Mouse (Mus musculus) heart, postnatal 4 days (tissue): Measurements from ENCODE around the gene Dph1. TPM values are rescaled to one million over a fixed set of nuclear protein-coding genes. Genes with fewer than 3 reads are reported as not detected.

Source experiments
- DNase-seq: peaks from one replicate; pipeline ENCODE4 v3.0.0; 2021
- total RNA-seq, 2 experiments: library from RNA; stranded (reverse); gene quantifications; 2 replicates each; pipeline ENCODE4 v1.2.3; 2021

The Dph1 gene
- total RNA-seq, 2 experiments from 2014 or later, result 15.0 to 17.4 TPM

GRCm38 (mm10) chr11:75157037-75157436, 34.0 kb downstream of the Dph1 start:
- DNase-seq, result peak; percentile 35

- DNase-seq, result no peak
Measured at GRCm38 (mm10) chr11:75156416-75156815, 34.6 kb downstream of the Dph1 start.

GRCm38 (mm10) chr11:75155985-75156384, 35.1 kb downstream of the Dph1 start:
- DNase-seq, result peak; percentile 9

GRCm38 (mm10) chr11:75154053-75154585, 36.9 kb downstream of the Dph1 start:
- DNase-seq, result peak; percentile 11

GRCm38 (mm10) chr11:75152603-75153557, 38.2 kb downstream of the Dph1 start:
- peak; percentile 69 for DNase-seq

- no peak for DNase-seq
Measured at GRCm38 (mm10) chr11:75150346-75150745, 40.7 kb downstream of the Dph1 start.

GRCm38 (mm10) chr11:75148332-75149035, 42.6 kb downstream of the Dph1 start:
- peak; percentile 42 for DNase-seq

GRCm38 (mm10) chr11:75147846-75148168, 43.2 kb downstream of the Dph1 start:
- peak; percentile 67 for DNase-seq

GRCm38 (mm10) chr11:75147106-75147845, 43.8 kb downstream of the Dph1 start:
- DNase-seq, result peak; percentile 54

- no peak for DNase-seq
Measured at GRCm38 (mm10) chr11:75145841-75146240, 45.2 kb downstream of the Dph1 start.

GRCm38 (mm10) chr11:75142749-75143148, 48.3 kb downstream of the Dph1 start:
- no peak for DNase-seq

GRCm38 (mm10) chr11:75141913-75142312, 49.1 kb downstream of the Dph1 start:
- DNase-seq, result peak; percentile 59

GRCm38 (mm10) chr11:75141038-75141437, 50.0 kb downstream of the Dph1 start:
- DNase-seq, result no peak

- peak; percentile 39 for DNase-seq
Measured at GRCm38 (mm10) chr11:75140431-75140830, 50.6 kb downstream of the Dph1 start.

- DNase-seq, result peak; percentile 92
Measured at GRCm38 (mm10) chr11:75139122-75139963, 51.7 kb downstream of the Dph1 start.

GRCm38 (mm10) chr11:75136666-75137398, 54.2 kb downstream of the Dph1 start:
- DNase-seq, result peak; percentile 43

GRCm38 (mm10) chr11:75135358-75135757, 55.7 kb downstream of the Dph1 start:
- DNase-seq, result no peak

GRCm38 (mm10) chr11:75134485-75135068, 56.5 kb downstream of the Dph1 start:
- DNase-seq, result peak; percentile 35

GRCm38 (mm10) chr11:75133951-75134350, 57.1 kb downstream of the Dph1 start:
- peak; percentile 75 for DNase-seq

GRCm38 (mm10) chr11:75133391-75133790, 57.6 kb downstream of the Dph1 start:
- no peak for DNase-seq
